Mouse (Mus musculus) E14TG2a.4 (cell line): Measurements from ENCODE around the gene Muc2.

Experiments
- H3K27me3 ChIP-seq: 2 replicates; pipeline ENCODE4 v1.6.1; 2014; ENCODE audit warnings: low read length, control low read depth; ENCODE audit not compliant: insufficient read depth
- H3K36me3 ChIP-seq: 2 replicates; pipeline ENCODE4 v1.6.1; 2014; ENCODE audit warnings: low read length, control low read depth; ENCODE audit not compliant: insufficient read depth
- H3K4me1 ChIP-seq: replicated peaks from 2 replicates; pipeline ENCODE4 v1.6.1; 2014; ENCODE audit warnings: low read depth, low read length, control low read depth
- H3K4me3 ChIP-seq: replicated peaks from 2 replicates; pipeline ENCODE4 v1.5.1; 2014; ENCODE audit warnings: mild to moderate bottlenecking, low read length
- H3K9me3 ChIP-seq: 2 replicates; pipeline ENCODE4 v1.6.1; 2014; ENCODE audit warnings: low read length, control low read depth
- CTCF ChIP-seq: conservative IDR thresholded peaks from 2 replicates; pipeline ENCODE4 v1.5.1; 2014; ENCODE audit warnings: low read length
- NANOG ChIP-seq: IDR thresholded peaks from 2 replicates; pipeline ENCODE4 v1.6.1; 2014; ENCODE audit warnings: borderline replicate concordance, low read length, mixed read lengths
- POU5F1 ChIP-seq: IDR thresholded peaks from 2 replicates; pipeline ENCODE4 v1.6.1; 2014; ENCODE audit warnings: low read length, borderline replicate concordance

The Muc2 gene

DNA sequence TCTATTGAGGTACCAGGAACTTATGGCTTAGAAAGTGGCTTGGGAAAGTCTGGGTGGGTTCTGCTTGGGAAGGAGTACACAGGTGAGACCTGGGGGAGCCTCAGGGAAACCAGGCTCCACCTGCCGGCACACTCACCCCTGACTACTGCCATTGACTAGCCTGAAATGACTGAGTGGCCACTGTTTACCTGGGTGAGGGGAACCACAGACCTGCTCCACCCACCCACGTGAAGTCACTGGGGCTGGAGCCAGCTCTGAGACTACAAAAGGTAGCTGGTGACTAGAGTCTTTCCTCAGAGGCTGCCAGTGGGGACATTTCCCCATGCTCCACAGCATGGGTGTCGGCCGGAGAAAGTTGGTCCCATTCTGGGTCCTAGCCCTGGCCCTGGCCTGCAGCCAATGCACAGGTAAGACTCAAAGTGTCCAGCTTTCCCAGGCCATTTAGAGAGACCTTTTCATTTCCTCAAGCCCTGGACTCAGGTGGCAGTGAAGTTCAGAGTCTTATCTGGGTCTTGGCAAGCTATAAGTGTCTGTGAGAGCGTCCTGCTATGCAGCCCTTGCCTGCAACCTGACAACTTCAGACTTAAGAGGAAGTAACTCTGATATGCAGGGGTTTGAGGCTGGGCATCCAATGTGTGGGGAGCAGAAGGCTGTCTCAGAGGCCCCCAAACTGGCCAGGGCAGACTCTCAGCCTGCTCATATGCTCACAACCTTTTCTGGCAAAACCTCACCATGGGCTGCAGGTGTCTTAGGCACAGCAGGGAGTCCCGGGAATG lies 98.7 kb downstream of the Muc2 start, which contains the start of gene Muc5ac:
Muc5ac (plus strand) TSS at position 296 of the 776 bp plus-strand sequence.
- no peaks in the 10 kb centered on the region for H3K4me1 ChIP-seq

DNA sequence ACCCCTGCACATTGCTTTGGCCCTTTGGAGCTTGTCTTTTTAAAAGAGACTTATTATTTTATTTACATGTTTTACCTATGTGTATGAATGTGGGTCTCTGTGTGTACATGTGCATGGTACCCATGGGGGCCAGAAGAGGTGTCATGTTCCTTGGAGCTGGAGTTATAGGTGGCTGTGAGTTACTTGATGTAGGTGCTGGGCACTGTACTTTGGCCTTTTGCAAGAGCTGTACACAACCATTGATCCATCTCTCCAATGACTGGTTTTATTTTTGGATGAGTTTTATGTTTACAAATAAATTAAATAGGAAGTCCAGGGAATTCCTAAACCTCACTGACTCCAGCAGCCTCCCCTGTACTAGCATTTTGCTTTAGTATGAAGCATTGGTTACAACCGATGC lies 104.1 kb downstream of the Muc2 start:
- Histone ChIP-seq H3K9me3 (peaks cover 24% of the 10 kb centered on the region), H3K27me3 (no peaks in the 10 kb centered on the region), H3K4me1 (no peaks in the 10 kb centered on the region), H3K4me3 (no peak overlapping the region), H3K36me3 (no peaks in the 10 kb centered on the region)
- TF ChIP-seq CTCF (no peak), NANOG (no peak), POU5F1 (no peak)

More for the DNA sequence above, 98.7 kb downstream of the Muc2 start, which contains the start of gene Muc5ac:
- TF ChIP-seq CTCF (no peak), POU5F1 (no peak), NANOG (no peak)
- Histone ChIP-seq H3K36me3 (no peaks in the 10 kb centered on the region), H3K4me3 (no peak within 1 kb of the TSS), H3K9me3 (no peaks in the 10 kb centered on the region), H3K27me3 (no peaks in the 10 kb centered on the region)

DNA sequence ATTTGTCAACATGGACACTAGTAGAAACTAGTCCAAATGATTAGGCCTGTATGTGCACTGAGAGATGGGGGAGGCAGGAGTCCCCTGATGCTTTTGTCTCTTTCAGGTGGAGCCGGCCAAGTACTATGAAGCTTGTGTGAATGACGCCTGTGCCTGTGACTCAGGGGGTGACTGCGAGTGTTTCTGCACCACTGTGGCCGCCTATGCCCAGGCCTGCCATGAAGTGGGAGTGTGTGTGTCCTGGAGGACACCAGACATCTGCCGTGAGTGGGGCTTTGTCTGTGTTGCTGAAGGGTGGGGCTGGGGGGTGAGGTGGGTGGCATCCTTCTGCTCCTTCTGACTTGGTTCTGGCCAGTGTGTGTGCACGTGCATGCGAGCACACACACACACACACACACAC lies 113.1 kb downstream of the Muc2 start:
- H3K36me3 ChIP-seq = no peaks in the 10 kb centered on the region
- no peaks in the 10 kb centered on the region for H3K27me3 ChIP-seq
- TF ChIP-seq NANOG (no peak), POU5F1 (no peak), CTCF (no peak)
- no peak overlapping the region for H3K4me3 ChIP-seq
- peaks cover 16% of the 10 kb centered on the region for H3K9me3 ChIP-seq
- H3K4me1 ChIP-seq = no peaks in the 10 kb centered on the region
